16 mouse cellular contexts compared by ENCODE assay signal in genomic region chr10:5139932-5140264, GRCm38 (mm10).
DNase-seq lines count a peak whose midpoint lies in the region; ATAC-seq and TF ChIP-seq lines count a peak whose summit lies in the region.
"Had no signal": no experiment of that assay in that cellular context is flagged by ENCODE, and none has a peak within 500 bp of the region (broad histone marks: within the 10 kb centered on the region; RNA-seq: fewer than 3 reads in every experiment).

No protein-coding gene starts in this region.

- H3K4me3 ChIP-seq in gastrocnemius, adult 2 months = no peak overlapping the region
- H3K4me3 ChIP-seq in kidney, embryonic 14.5 days (ENCODE audit: low read length) = no peak overlapping the region
- H3K4me3 ChIP-seq: hindbrain, embryonic 10.5 days; liver, embryonic 12.5 days had no signal

- no peak overlapping the region for H3K4me2 ChIP-seq in kidney, embryonic 14.5 days (replicated peaks; ENCODE audit: low read depth, low read length)
- H3K4me2 ChIP-seq: liver, embryonic 12.5 days had no signal

- no peak overlapping the region for H3K9ac ChIP-seq in kidney, embryonic 14.5 days (ENCODE audit: low read depth, low read length)
- H3K9ac ChIP-seq: liver, embryonic 12.5 days had no signal

- H3K27me3 ChIP-seq in kidney, embryonic 14.5 days (ENCODE audit: control insufficient read depth, insufficient read depth, low read length) = no peaks in the 10 kb centered on the region
- H3K27me3 ChIP-seq: liver, embryonic 12.5 days had no signal

- WGBS in kidney, embryonic 14.5 days = 50% methylated on average over 4 of the region's 4 CpGs

- no peaks in the 10 kb centered on the region for H3K4me1 ChIP-seq in kidney, embryonic 14.5 days (ENCODE audit: control insufficient read depth, insufficient read depth, low read length)
- H3K4me1 ChIP-seq: hindbrain, embryonic 10.5 days; liver, embryonic 12.5 days had no signal

- H3K27ac ChIP-seq in gastrocnemius, adult 2 months = 0 out of 2 replicates have a peak overlapping the region, but pooled peaks have one; percentile 24
- H3K27ac ChIP-seq in kidney, embryonic 14.5 days (ENCODE audit: low read depth, low read length) = peak overlapping the region; percentile 78
- H3K27ac ChIP-seq: hindbrain, embryonic 10.5 days; liver, embryonic 12.5 days had no signal

- 0 out of 2 replicates have a peak, but pooled peaks have one; percentile 6 for ATAC-seq in kidney, embryonic 14.5 days (ENCODE audit: low FRiP score, low TSS enrichment)
- ATAC-seq: forebrain, embryonic 14.5 days; inflammation-experienced regulatory T-cells, adult 6 months; liver, embryonic 12.5 days had no signal

- TF ChIP-seq CTCF in gastrocnemius, adult 2 months (IDR thresholded peaks at IDR 0.05) = no peak

- no peak for DNase-seq in gastrocnemius, adult 2 months
- no peak for DNase-seq in gastrocnemius, postnatal 4 days (ENCODE audit: low spot score in 2 of 2)
- no peak for DNase-seq in kidney, adult 11 months
- peak; percentile 76 for DNase-seq in NIH3T3 (ENCODE audit: low read depth)
- DNase-seq in heart, postnatal 4 days = peak; percentile 14
- DNase-seq in left cerebral cortex, adult 18-20 months (ENCODE audit: low spot score in 2 of 2) = no peak
- DNase-seq in right cerebral cortex, postnatal 14 days = no peak
- DNase-seq: left cerebral cortex, postnatal 4 days; midbrain, embryonic 14.5 days; spleen, adult 18-20 months; thymus, postnatal 4 days had no signal

- no peaks in the 10 kb centered on the region for H3K36me3 ChIP-seq in kidney, embryonic 14.5 days (ENCODE audit: control insufficient read depth, insufficient read depth, low read length)

- intact Hi-C loops in gastrocnemius, adult 2 months (cut with DNase I) = no loop called here

- H3K9me3 ChIP-seq in kidney, embryonic 14.5 days (ENCODE audit: control insufficient read depth, low read length) = no peaks in the 10 kb centered on the region
- H3K9me3 ChIP-seq: hindbrain, embryonic 10.5 days; liver, embryonic 12.5 days had no signal

Comparison
In these comparisons a context has a peak if more than half of its experiments do, and no peak if none do; other contexts are left out.
1. DNase-seq: peak in NIH3T3 (single experiment) and heart, postnatal 4 days (single experiment); none in gastrocnemius, adult 2 months (single experiment), gastrocnemius, postnatal 4 days (0 of 2), kidney, adult 11 months (single experiment), left cerebral cortex, adult 18-20 months (0 of 2) and right cerebral cortex, postnatal 14 days (single experiment).